Mouse (Mus musculus) mature B cell (primary cell): ENCODE measurements around the gene Tmem39a.

Experiments used
- in situ Hi-C: fragments of 300-500 bp; cut with MboI; formaldehyde crosslinking; loops from 2 replicates; pipeline ENCODE4 v1.14.3; 2019

Tmem39a gene

GRCm38 (mm10) chr16:38558221-38558748 lies at the start of gene Tmem39a:
Gene Tmem39a, plus strand, starts transcription at chr16:38558698.
- in situ Hi-C loops, result no loop called here

- in situ Hi-C loops, result no loop called here
These were observed 47.7 kb upstream of the Tmem39a start for GRCm38 (mm10) chr16:38510846-38511245.

- in situ Hi-C loops, result no loop called here
These were observed 39.4 kb upstream of the Tmem39a start for GRCm38 (mm10) chr16:38519140-38519539.

GRCm38 (mm10) chr16:38521211-38521987 lies 37.1 kb upstream of the Tmem39a start:
- in situ Hi-C loops, result no loop called here

- in situ Hi-C loops, result no loop called here
These were observed 36.1 kb upstream of the Tmem39a start, which contains the start of gene Timmdc1 for GRCm38 (mm10) chr16:38522129-38523084. Gene Timmdc1, minus strand, starts transcription at chr16:38522663.

GRCm38 (mm10) chr16:38526264-38526663 lies 32.2 kb upstream of the Tmem39a start:
- in situ Hi-C loops, result no loop called here

DNA sequence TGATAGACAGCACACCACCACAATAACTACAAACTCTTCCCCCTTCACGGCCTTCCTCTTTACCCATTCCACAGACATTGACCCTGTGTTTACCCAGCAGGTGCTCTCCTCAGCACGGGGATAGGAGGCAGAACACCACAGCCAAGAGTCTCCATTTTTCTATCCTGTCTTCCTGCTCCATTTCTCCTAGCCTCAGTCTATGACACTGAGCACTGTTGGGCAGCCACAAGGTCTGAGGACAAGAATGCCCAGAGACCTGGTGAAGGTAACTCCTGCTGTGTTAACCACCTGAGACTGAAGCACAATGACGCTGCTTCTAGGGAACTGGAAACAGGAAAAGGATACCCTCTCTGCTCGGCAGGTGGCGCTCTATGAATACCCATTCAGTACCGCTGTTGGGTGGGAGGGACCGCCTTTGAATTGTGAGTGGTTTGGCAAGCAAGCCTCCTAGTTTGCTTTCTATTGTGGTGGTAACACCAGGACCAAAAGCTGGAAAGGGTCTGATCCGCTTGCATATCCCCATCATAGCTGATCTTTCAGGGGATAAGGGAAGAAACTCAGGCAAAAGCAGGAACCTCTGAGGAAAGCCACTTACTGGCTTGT lies 21.9 kb upstream of the Tmem39a start:
- in situ Hi-C loops, result no loop called here

DNA sequence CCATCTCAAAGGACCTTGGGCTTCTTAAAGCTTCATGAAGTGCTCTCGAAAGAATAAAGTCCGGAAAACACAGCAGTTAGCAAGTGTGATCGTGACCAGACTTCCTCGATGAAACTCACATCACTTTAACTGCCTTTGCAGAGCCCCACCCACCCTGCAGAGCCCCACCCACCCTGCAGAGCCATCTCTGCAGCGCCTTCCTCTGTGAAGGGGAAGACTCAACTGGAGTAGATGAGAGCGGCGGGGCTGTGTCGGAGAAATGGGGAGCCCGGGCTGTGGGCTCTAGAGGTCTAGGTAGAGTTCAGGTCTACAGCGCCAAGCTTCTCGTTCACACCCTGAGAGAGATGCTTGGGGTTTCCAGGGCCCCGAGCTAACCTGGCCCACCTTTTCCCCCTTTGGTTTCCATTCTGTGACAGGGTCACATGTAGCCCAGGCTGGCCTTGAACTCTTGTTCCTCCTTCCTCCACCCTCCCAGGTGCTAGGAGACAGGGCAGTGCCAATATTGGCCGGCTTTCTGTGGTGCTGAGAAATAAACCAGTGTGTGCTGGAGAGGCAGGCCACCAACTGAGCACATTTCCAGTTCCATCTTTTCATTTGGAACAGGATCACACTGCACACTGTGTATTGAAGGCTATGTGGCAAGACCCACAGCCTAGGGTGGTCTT lies 19.6 kb upstream of the Tmem39a start:
- in situ Hi-C loops, result no loop called here

GRCm38 (mm10) chr16:38548000-38548399 lies 10.5 kb upstream of the Tmem39a start:
- in situ Hi-C loops, result no loop called here

- in situ Hi-C loops, result no loop called here
These were observed 8.8 kb upstream of the Tmem39a start, which contains the start of gene Poglut1 for GRCm38 (mm10) chr16:38549479-38550396. Gene Poglut1, minus strand, starts transcription at chr16:38550258.

- in situ Hi-C loops, result no loop called here
These were observed 2.5 kb upstream of the Tmem39a start for GRCm38 (mm10) chr16:38555988-38556387.

DNA sequence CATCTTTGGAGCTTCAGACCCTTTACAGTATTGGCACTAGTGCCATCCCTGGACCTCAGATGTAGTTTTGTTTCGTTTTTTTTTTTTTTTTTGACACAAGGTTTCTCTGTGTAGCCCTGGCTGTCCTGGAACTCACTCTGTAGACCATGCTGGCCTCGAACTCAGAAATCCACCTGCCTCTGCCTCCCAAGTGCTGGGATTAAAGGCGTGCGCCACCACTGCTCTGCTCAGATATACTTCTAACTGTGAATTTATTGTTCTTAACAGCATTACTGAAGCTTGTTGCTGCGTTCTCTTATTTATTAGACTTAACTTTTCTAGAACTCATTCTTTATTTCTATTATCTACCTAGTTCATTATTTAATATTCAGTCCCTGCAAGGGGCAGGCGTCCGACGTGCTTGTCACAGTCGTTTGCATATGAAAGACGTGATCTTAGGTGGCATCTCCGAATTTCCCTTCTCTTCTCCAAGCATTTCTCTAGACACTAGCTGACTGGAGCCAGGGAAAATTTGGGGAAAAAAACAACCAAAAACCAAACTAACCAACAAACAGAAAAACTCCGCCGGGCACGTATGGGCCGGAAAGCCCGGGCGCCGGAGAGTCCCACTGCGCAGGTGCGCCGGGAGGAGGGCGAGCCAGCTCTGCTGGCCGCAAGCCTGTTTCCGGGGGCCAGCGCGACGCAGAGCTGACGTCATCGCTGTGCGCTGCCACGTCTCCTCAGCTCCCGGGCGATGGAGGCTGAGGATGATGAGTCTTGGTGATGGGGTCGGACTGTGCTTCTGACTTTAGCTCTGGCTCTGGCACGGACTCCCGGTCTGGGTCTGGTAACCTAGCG lies 3.9 kb downstream of the Tmem39a start:
- in situ Hi-C loops, result no loop called here

DNA sequence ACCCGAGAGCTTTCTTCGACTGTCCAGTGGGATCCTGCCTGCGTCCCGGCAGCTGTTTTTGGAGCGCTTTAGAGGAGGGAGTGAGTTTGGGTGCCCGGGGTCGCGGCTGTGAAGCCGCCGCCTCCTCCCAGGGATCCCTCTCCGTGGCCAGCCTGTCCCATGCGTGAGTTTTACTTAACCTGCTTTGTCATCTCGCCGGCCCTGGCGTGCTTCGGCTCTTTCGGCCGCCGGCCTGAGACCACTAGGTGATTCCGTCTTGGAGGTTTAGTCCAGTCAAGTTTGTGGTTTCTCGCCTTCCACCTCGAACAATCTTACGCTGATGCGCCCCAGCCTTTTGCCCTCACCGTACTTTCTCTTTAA lies 4.5 kb downstream of the Tmem39a start:
- in situ Hi-C loops, result no loop called here

GRCm38 (mm10) chr16:38563516-38563915 lies 5.0 kb downstream of the Tmem39a start:
- in situ Hi-C loops, result no loop called here

DNA sequence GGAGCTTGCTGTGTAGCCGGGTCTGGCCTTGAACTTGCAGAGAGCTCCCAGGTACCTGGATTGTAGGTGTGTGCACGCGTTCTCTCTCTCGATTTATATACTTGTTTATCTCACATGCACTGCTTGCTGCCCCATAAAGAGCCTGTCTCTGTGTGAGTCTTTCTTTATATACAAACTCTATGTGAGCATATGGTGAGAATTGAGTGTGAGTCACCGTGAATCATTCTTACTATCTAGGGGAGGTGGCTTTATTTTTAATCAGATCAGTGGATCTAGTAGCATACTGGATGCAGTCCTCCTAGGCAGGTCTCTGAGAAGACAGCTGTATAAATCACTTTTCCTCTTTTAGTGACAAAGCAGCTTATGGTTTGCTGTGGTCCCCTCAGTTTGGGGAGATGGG lies 9.7 kb downstream of the Tmem39a start:
- in situ Hi-C loops, result no loop called here

GRCm38 (mm10) chr16:38571481-38571880 lies 13.0 kb downstream of the Tmem39a start:
- in situ Hi-C loops, result no loop called here

DNA sequence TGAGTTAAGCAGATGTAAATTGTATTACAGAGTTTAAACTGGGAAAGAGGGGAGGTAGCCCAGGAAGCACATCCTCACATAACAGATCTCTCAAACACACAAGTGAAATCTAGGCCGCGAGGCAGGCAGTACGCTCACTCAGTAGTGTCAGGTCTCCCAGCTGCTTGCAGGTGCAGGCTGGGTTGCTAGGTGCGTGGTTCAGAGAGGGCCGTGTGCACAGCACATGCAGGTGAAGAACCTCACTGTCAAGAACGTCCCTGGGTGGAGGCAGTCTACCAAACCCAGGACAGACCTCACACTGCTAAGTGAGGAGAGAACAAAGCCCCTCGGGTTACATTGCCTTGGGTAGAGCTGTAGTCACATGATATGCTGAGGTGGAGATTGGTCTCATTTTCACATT lies 26.3 kb downstream of the Tmem39a start:
- in situ Hi-C loops, result no loop called here

DNA sequence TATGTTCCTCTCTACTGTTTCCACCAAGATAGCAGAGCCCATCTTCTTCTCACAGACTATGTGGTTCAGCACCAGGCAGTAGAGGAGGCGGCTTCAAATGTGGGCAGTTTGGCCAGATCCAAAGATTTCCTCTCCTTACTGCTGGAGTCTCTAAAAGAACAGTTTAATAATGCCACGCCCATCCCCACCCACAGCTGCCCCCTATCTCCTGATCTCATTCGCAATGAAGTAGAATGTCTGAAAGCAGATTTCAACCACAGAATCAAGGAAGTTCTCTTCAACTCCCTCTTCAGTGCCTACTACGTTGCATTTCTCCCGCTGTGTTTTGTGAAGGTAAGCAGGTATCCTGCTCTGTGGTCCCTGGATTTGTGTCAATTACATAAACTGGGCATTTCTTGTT lies 26.7 kb downstream of the Tmem39a start:
- in situ Hi-C loops, result no loop called here

DNA sequence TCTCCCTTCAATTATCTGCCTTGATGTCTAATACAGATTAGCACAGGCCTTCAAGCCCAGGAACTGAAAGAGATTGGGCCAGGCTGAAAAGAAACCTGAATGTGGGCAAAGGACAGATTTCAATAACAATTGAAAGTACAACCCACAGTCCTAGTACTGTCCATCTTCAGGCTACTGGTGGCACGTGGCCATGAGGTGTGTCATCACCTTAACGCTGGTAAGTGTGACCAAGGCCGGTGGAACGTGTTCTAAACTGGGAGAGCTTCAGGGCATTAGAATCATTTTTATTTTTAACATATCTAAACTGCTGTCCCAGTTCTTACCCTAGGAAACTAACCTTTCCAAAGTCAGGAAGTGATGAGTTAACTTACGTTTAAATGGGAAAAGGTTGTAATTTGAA lies 28.7 kb downstream of the Tmem39a start:
- in situ Hi-C loops, result no loop called here

- in situ Hi-C loops, result no loop called here
These were observed 29.1 kb downstream of the Tmem39a start for GRCm38 (mm10) chr16:38587572-38587971.
